Mouse (Mus musculus) embryonic facial prominence, embryonic 11.5 days (tissue): ENCODE data around the gene Plcg1. TPM values are rescaled to one million over a fixed set of nuclear protein-coding genes. Genes with fewer than 3 reads are reported as not detected.
A peak's percentile ranks its signal among the peaks of the same experiment; 100 is the strongest.

Source experiments
- ATAC-seq: fragments of 200-750 bp; cut with Nextera tagmentation; replicated peaks from 2 replicates; pipeline ENCODE4 v1.8.0; 2017; ENCODE audit warnings: low read depth; ENCODE audit not compliant: insufficient number of reproducible peaks, low FRiP score, low TSS enrichment
- DNase-seq: peaks from one replicate; pipeline ENCODE4 v3.0.0-alpha.2; 2015; ENCODE audit warnings: low spot score
- H3K27ac ChIP-seq: fragments of 300-500 bp; sonication (generic); replicated peaks from 2 replicates; pipeline ENCODE4 v1.5.1; 2014; ENCODE audit warnings: mild to moderate bottlenecking, low read depth, low read length, control low read depth
- H3K27me3 ChIP-seq: fragments of 300-500 bp; sonication (generic); 2 replicates; pipeline ENCODE4 v1.6.1; 2014; ENCODE audit warnings: mild to moderate bottlenecking, low read length, moderate library complexity, mixed read lengths; ENCODE audit not compliant: control insufficient read depth, insufficient read depth
- H3K36me3 ChIP-seq: fragments of 300-500 bp; sonication (generic); replicated peaks from 2 replicates; pipeline ENCODE4 v1.6.1; 2014; ENCODE audit warnings: low read depth, mild to moderate bottlenecking, low read length, moderate library complexity, mixed read lengths; ENCODE audit not compliant: control insufficient read depth, insufficient read depth
- H3K4me1 ChIP-seq: fragments of 300-500 bp; sonication (generic); 2 replicates; pipeline ENCODE4 v1.6.1; 2014; ENCODE audit warnings: low read length, mixed read lengths; ENCODE audit not compliant: control insufficient read depth, insufficient read depth
- H3K4me2 ChIP-seq: fragments of 300-500 bp; sonication (generic); 2 replicates; pipeline ENCODE4 v1.6.1; 2014; ENCODE audit warnings: low read depth, mild to moderate bottlenecking, control low read depth, low read length, moderate library complexity
- H3K4me3 ChIP-seq: fragments of 300-500 bp; sonication (generic); 2 replicates; pipeline ENCODE4 v1.5.1; 2014; ENCODE audit warnings: low read depth, low read length, control low read depth
- H3K9ac ChIP-seq: fragments of 300-500 bp; sonication (generic); replicated peaks from 2 replicates; pipeline ENCODE4 v1.6.1; 2014; ENCODE audit warnings: mild to moderate bottlenecking, control low read depth, low read length
- H3K9me3 ChIP-seq: fragments of 300-500 bp; sonication (generic); replicated peaks from 2 replicates; pipeline ENCODE4 v1.6.1; 2016; ENCODE audit warnings: mild to moderate bottlenecking, low read length, inconsistent platforms, mixed read lengths; ENCODE audit not compliant: control insufficient read depth
- WGBS: fragments of 180-500 bp; shearing (Covaris S2); extraction: QIAGEN DNeasy Blood & Tissue Kit; methylation state at CpG from one replicate; pipeline ENCODE4 v1.1.7; 2014; 5-methylcytosine and 5-hydroxymethylcytosine counted together
- polyA plus RNA-seq: library from polyadenylated mRNA; unstranded; fragments of >200 nt; fragmentation: Nextera tagmentation; extraction: Ambion mirVana; gene quantifications from 2 replicates; pipeline ENCODE4 v1.2.1, GENCODE M21; 2014

Gene Plcg1
- polyA plus RNA-seq, 1 experiment from 2014 or later, result 64.6 TPM

DNA sequence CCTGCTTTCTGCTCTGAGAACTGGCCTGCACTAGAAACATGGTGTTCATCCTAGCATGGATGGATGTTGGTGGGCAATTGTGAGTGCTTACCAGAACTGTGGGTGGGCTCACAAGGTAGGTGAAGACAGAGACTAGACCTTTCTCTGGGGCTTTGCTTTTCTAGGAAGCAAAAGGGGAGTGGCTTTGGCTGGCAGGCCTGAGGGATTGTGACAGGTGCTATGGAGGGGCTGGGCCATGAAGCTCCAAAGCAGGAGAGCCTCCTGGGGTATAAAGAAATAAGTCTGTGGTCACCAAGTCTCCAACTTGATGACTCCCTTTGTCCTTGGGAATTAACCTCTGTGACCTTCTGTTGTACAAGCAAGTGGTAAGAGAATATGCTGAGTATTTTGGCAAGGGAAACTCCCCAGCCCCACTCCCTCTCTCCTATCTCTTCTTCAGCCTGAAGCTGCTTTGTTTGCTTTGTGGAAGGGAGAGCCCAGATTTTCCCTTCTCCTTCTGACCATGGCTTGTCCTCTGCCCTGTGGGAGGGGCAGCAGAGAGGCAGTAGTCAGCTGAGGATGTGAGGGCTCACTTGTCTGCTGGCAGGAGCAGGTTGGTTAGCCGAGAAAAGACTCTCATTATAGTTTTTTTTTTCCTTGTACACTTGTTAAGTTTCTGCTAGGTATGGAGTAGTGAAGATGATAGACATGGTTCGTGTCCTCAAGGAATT is 8.7 kb downstream of the Plcg1 start:
- no peak for ATAC-seq
- no peaks in the 10 kb centered on the region; the same call in none of the 2 replicates for H3K36me3 ChIP-seq
- H3K4me3 ChIP-seq, result no peak overlapping the region
- H3K9me3 ChIP-seq, result no peaks in the 10 kb centered on the region
- H3K4me1 ChIP-seq, result no peaks in the 10 kb centered on the region
- DNase-seq, result no peak
- H3K27ac ChIP-seq, result no peak overlapping the region
- no peaks in the 10 kb centered on the region for H3K27me3 ChIP-seq
- no peak overlapping the region for H3K4me2 ChIP-seq
- WGBS, result 62% methylated on average over 2 of the region's 2 CpGs
- no peak overlapping the region for H3K9ac ChIP-seq

GRCm38 (mm10) chr2:160740521-160741156 is 9.5 kb downstream of the Plcg1 start:
- Histone ChIP-seq H3K4me1 (no peaks in the 10 kb centered on the region), H3K27me3 (no peaks in the 10 kb centered on the region), H3K9ac (no peak overlapping the region), H3K27ac (no peak overlapping the region), H3K36me3 (no peaks in the 10 kb centered on the region; the same call in none of the 2 replicates), H3K4me3 (no peak overlapping the region), H3K4me2 (no peak overlapping the region), H3K9me3 (no peaks in the 10 kb centered on the region)
- ATAC-seq (no peak), DNase-seq (no peak)
- 70% methylated on average over 11 of the region's 11 CpGs for WGBS

DNA sequence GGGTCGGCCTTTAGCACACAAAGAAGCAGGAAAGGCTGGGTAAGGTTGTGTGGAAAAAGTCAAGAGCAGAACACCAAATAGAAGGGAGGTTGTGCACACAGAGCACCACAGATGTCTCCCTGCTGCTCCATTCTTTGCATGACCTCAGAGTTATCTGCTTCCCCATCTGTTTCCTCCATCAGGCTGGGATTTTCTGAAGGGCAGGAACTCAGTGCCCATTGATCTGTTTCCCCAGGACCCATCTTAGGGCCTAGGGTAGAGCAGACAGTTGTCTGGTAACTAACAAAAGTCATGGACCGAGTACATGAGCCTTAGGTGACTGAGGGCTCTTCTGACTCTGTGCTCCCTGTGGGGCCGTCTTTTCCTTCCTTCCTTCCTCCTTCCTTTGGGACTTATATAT is 10.5 kb downstream of the Plcg1 start:
- DNase-seq (no peak), ATAC-seq (no peak)
- no peaks in the 10 kb centered on the region for H3K27me3 ChIP-seq
- no peaks in the 10 kb centered on the region for H3K4me1 ChIP-seq
- no peak overlapping the region for H3K4me3 ChIP-seq
- no peak overlapping the region for H3K27ac ChIP-seq
- H3K9ac ChIP-seq, result no peak overlapping the region
- WGBS, result 74% methylated on average over 3 of the region's 3 CpGs
- H3K9me3 ChIP-seq, result no peaks in the 10 kb centered on the region
- no peak overlapping the region for H3K4me2 ChIP-seq
- no peaks in the 10 kb centered on the region; the same call in none of the 2 replicates for H3K36me3 ChIP-seq

GRCm38 (mm10) chr2:160742161-160742609 is 11.1 kb downstream of the Plcg1 start:
- H3K27me3 ChIP-seq, result no peaks in the 10 kb centered on the region
- H3K36me3 ChIP-seq, result peaks cover 5% of the 10 kb centered on the region
- H3K27ac ChIP-seq, result 0 out of 2 replicates have a peak overlapping the region, but pooled peaks have one; percentile 20
- no peaks in the 10 kb centered on the region for H3K4me1 ChIP-seq
- no peak overlapping the region for H3K4me3 ChIP-seq
- H3K9me3 ChIP-seq, result no peaks in the 10 kb centered on the region
- DNase-seq (no peak), ATAC-seq (no peak)
- 79% methylated on average over 1 of the region's 1 CpGs for WGBS
- no peak overlapping the region for H3K9ac ChIP-seq
- no peak overlapping the region for H3K4me2 ChIP-seq

DNA sequence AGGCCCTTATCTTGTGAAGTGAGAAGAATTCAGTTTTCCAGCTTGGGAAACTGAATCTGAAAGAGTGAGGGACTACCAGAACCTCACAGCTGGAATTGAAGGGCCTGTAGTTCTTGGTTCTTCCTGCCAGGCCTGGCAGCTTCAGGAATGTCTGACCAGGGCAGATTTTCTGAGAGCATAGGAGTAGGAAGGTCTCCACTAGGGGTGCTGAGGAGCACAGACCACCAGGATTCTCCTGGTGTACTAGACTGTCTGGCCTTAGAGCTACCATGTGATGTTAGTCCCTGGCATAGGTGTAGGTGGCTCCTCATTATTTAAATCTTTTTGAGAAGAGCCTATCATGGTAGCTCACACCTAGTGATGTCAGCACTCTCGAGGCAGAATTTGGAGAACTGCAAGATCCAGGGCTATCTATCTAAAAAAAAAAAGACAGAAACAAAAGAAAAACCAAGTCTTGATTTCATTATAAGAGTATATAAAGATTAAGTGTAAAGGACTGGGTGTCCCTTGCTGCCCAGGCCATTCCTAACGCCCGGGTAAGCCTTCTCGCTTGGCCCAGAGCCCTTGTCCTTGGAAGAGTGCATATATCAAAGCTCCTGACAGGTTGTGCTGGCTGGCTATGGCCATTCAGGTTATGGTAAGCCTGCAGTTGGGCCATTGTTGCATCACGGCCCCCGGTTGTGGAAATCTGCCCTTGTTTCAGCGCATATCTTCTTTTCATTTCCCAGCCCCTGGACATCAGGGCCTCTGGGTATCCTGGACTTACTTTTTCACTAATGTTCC is 13.1 kb downstream of the Plcg1 start:
- no peak overlapping the region for H3K4me2 ChIP-seq
- H3K36me3 ChIP-seq, result peaks cover 17% of the 10 kb centered on the region
- ATAC-seq (no peak), DNase-seq (peak; percentile 46)
- H3K4me1 ChIP-seq, result no peaks in the 10 kb centered on the region
- no peaks in the 10 kb centered on the region for H3K9me3 ChIP-seq
- WGBS, result 93% methylated on average over 7 of the region's 7 CpGs
- no peak overlapping the region for H3K27ac ChIP-seq
- no peak overlapping the region for H3K4me3 ChIP-seq
- H3K9ac ChIP-seq, result no peak overlapping the region
- H3K27me3 ChIP-seq, result no peaks in the 10 kb centered on the region

GRCm38 (mm10) chr2:160744823-160745210 is 13.7 kb downstream of the Plcg1 start:
- Histone ChIP-seq H3K4me1 (no peaks in the 10 kb centered on the region), H3K9me3 (no peaks in the 10 kb centered on the region), H3K36me3 (peaks cover 17% of the 10 kb centered on the region), H3K4me3 (no peak overlapping the region), H3K4me2 (no peak overlapping the region), H3K9ac (no peak overlapping the region), H3K27me3 (no peaks in the 10 kb centered on the region), H3K27ac (no peak overlapping the region)
- no peak for ATAC-seq
- DNase-seq, result no peak
- 88% methylated on average over 5 of the region's 5 CpGs for WGBS

GRCm38 (mm10) chr2:160745497-160745896 is 14.4 kb downstream of the Plcg1 start:
- Histone ChIP-seq H3K36me3 (peaks cover 17% of the 10 kb centered on the region), H3K4me1 (no peaks in the 10 kb centered on the region), H3K4me2 (no peak overlapping the region), H3K27me3 (no peaks in the 10 kb centered on the region), H3K9me3 (no peaks in the 10 kb centered on the region), H3K27ac (no peak overlapping the region), H3K9ac (no peak overlapping the region), H3K4me3 (no peak overlapping the region)
- ATAC-seq (no peak), DNase-seq (no peak)
- WGBS, result 76% methylated on average over 1 of the region's 1 CpGs

DNA sequence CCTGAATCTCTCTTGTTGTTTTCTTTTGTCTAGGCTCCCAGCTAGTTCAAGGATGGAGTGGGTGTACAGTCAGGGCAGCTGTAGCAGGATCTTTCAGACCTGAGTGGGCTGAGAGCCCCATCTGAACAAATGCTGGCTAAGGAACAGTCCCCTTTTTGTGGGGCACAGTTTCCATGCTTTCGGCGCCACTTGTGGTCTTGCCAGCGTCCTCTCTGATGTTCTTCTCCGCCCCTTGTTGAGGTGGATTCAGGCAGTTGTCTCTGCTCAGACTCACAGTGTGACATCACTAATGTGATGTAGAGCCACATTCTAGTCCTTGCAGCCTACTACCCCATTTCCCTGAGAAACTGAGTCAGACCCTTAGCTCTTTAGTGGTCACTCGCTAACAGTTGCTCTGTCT is 15.5 kb downstream of the Plcg1 start:
- ATAC-seq (no peak), DNase-seq (no peak)
- Histone ChIP-seq H3K27me3 (no peaks in the 10 kb centered on the region), H3K27ac (no peak overlapping the region), H3K4me2 (no peak overlapping the region), H3K36me3 (peaks cover 20% of the 10 kb centered on the region), H3K9ac (no peak overlapping the region), H3K4me1 (no peaks in the 10 kb centered on the region), H3K4me3 (no peak overlapping the region), H3K9me3 (no peaks in the 10 kb centered on the region)
- 95% methylated on average over 5 of the region's 5 CpGs for WGBS
